Mouse (Mus musculus) cortical plate, adult 2 months (tissue): ENCODE results near the gene Slc35c1.

ENCODE experiments used
- CTCF ChIP-seq: fragments of 200-500 bp; IDR thresholded peaks from 2 replicates; pipeline ENCODE4 v1.5.1; 2011; ENCODE audit warnings: mild to moderate bottlenecking, control low read depth, low read length; ENCODE audit not compliant: insufficient read depth; ENCODE audit errors: extremely low read depth
- POLR2A ChIP-seq: fragments of 200-500 bp; IDR thresholded peaks from 2 replicates; pipeline ENCODE4 v1.6.1; 2011; ENCODE audit warnings: mild to moderate bottlenecking, low read length, control low read depth; ENCODE audit not compliant: insufficient read depth; ENCODE audit errors: extremely low read depth

DNA sequence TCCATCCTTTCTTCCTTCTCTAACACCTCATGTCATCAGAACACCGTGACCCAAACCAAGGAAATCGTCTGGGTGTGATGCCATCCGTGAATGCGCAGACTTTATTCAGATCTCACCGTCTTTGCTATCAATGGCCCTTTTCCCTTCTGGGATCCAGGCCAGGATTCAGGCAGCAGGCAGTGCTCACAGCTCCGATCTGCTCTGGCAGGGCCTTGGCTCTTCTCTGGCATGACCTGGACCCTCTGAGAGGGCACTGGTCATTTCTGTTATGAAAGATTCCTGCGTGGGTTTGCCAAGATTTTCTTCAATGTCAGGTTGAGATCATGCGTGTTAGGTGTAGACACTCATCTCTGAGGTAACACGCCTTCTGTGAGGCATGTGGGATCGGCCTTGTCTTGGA is 30.2 kb upstream of the Slc35c1 start:
- no peak for TF ChIP-seq POLR2A
- no peak for TF ChIP-seq CTCF
